Mouse (Mus musculus) subcutaneous adipose tissue, adult 2 months (tissue): Measurements from ENCODE around the gene Nop10. TPM values are rescaled to one million over a fixed set of nuclear protein-coding genes. Genes with fewer than 3 reads are reported as not detected.

Source experiments
- polyA plus RNA-seq: library from polyadenylated mRNA; depleted of rRNA; stranded (reverse); fragments of >200 nt; gene quantifications from 2 replicates; pipeline ENCODE4 v1.2.3, GENCODE M21; 2012; ENCODE audit warnings: low replicate concordance; rRNA removed

Gene Nop10
- polyA plus RNA-seq = 121 and 144 TPM in 2 replicates

DNA sequence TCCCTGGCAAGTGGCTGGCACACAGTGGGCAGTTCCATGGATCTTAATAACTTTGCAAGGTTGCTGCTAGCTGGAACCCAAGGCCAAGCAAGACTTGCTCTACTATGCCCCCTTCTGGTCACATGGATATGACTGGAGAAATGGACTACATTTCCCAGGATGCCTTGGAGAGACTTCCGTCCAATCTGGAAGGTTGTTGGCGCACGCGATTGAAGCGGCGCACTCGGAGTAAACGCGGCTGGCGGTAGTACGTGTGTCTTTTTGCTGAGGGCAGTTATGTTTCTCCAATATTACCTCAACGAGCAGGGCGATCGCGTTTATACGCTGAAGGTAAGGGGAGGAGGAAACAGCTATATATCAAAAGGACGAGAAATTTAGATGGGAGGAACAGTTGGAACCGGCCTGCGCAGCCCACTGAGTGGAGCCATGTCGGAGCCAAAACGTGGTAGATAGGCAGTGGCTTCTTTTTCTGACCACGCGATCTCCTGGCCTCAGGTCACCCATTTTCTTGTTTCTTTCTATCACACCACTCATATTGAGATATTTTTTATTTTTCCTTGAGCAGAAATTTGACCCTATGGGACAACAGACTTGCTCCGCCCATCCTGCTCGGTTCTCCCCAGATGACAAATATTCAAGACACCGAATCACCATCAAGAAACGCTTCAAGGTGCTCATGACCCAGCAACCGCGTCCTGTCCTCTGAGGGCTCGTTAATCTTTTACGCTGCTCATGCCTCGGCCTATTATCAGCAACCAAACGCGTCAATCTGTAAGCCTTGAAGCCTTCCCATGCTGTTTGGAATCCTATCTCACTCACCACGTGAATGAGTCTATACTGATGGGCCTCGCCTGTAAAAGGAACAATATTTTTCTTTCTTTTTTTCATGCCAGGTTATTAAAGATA lies at the start of gene Nop10:
TSS of gene Nop10 (plus strand) at position 179 of the 906 bp plus-strand sequence.

DNA sequence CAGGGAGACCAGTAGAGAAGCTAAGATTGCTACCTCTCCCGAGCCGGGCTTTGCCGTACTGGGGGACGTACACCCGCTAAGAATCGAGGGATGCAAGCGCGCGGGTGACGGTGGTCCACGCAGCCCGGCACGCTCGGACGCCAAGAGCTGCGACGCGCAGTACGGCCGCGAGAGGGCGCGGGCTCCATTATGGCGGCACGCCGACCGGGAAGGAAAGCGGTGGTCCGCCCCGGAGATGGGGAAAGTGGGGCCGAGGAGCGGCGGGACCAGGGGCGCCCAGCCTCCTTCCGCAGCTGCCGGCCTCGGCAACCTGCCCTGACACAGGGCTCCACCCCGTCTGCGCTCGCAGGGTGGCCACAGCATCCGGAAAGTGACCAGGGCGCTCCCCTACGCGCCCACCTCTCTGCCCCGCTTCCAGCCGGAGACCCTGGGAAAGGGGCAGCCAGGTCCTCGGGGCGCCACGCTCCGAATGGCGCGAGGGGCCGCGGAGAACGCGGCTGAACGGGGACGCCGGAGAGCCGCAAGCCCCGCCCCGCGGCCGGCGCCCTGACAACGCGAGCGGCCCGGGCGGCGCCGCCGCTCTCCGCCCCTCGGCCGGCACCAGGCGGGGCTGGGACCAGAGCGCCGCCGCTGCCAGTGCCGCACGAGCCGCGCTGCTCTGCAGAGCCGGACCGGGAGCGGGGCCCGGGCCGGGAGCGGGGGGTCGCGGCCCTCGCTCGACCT lies 22.4 kb upstream of the Nop10 start, which contains the start of gene Lpcat4:
TSS of gene Lpcat4 (plus strand) at position 257 of the 723 bp plus-strand sequence.

GRCm38 (mm10) chr2:112259241-112259962 lies 2.3 kb upstream of the Nop10 start, which contains the start of gene Nutm1:
Nutm1 (minus strand) TSS chr2:112259291.

GRCm38 (mm10) chr2:112265448-112266241 lies 3.9 kb downstream of the Nop10 start, which contains the start of gene Slc12a6:
Slc12a6 (plus strand) TSS chr2:112265825.

DNA sequence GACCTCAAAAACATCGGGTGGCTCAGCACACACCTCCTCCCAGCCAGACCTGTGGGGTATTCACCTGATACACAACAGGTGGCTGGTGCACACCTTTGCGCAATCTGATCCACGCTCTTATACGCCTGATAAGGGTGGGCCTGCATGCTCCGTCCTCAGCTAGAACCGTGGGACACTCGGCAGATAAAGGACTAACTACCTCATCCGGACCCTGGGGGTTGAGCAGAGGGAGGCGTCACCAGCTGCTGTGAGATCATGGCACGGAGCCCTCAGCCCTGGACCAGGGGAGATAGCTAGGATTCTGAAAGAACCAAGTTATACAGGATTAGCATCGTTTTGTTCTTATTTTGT lies 4.5 kb downstream of the Nop10 start, which contains the start of gene Gm21985:
TSS of gene Gm21985 (plus strand) at position 73 of the 351 bp plus-strand sequence.

Other genes starting within 250 kb of the Nop10 start
- gene Olfr1310, start 249.2 kb upstream of the Nop10 start, polyA plus RNA-seq = not detected in 2 replicates
- not detected in 2 replicates for gene Olfr1311, start 237.5 kb upstream of the Nop10 start, polyA plus RNA-seq
- not detected in 2 replicates for gene Olfr1312, start 211.7 kb upstream of the Nop10 start, polyA plus RNA-seq
- not detected in 2 replicates for gene Olfr1313, start 184.1 kb upstream of the Nop10 start, polyA plus RNA-seq
- not detected in 2 replicates for gene Olfr1314, start 165.1 kb upstream of the Nop10 start, polyA plus RNA-seq
- gene Olfr1315-ps1, start 146.5 kb upstream of the Nop10 start, polyA plus RNA-seq = not detected in 2 replicates
- gene Olfr1316, start 126.9 kb upstream of the Nop10 start, polyA plus RNA-seq = not detected in 2 replicates
- not detected in 2 replicates for gene Olfr1317, start 121.6 kb upstream of the Nop10 start, polyA plus RNA-seq
- gene Olfr1318, start 107.7 kb upstream of the Nop10 start, polyA plus RNA-seq = not detected in 2 replicates
- gene Lpcat4, start 22.5 kb upstream of the Nop10 start, polyA plus RNA-seq = 17.8 and 45.7 TPM in 2 replicates
- gene Nutm1, start 2.6 kb upstream of the Nop10 start, polyA plus RNA-seq = not detected in 2 replicates
- 26.2 and 32.0 TPM in 2 replicates for gene Slc12a6, start 3.9 kb downstream of the Nop10 start, polyA plus RNA-seq
- gene Gm21985, start 4.4 kb downstream of the Nop10 start, polyA plus RNA-seq = not detected in 2 replicates
- 108 and 146 TPM in 2 replicates for gene Emc4, start 106.1 kb downstream of the Nop10 start, polyA plus RNA-seq
- 2.4 and 2.5 TPM in 2 replicates for gene Katnbl1, start 117.3 kb downstream of the Nop10 start, polyA plus RNA-seq
- gene Emc7, start 193.1 kb downstream of the Nop10 start, polyA plus RNA-seq = 9.9 and 13.6 TPM in 2 replicates
- gene Chrm5, start 218.8 kb downstream of the Nop10 start, polyA plus RNA-seq = not detected in 2 replicates
- gene Aven, start 231.0 kb downstream of the Nop10 start, polyA plus RNA-seq = 8.8 and 8.9 TPM in 2 replicates